Mouse (Mus musculus) midbrain, embryonic 14.5 days (tissue): ENCODE data around the gene Sec13. TPM values are rescaled to one million over a fixed set of nuclear protein-coding genes. Genes with fewer than 3 reads are reported as not detected.
"Not testable (repeated sequence)": the region's sequence is repeated elsewhere in the genome, so short reads cannot be mapped to it uniquely, and the experiment has no call there.

Experiments used
- ATAC-seq: fragments of 200-750 bp; cut with Nextera tagmentation; 2 replicates; pipeline ENCODE4 v1.8.0; 2017; ENCODE audit warnings: moderate number of reproducible peaks, moderate library complexity; ENCODE audit not compliant: low FRiP score, low TSS enrichment
- DNase-seq: peaks from one replicate; pipeline ENCODE4 v3.0.0-alpha.2; 2015
- H3K27ac ChIP-seq: fragments of 300-500 bp; sonication (generic); replicated peaks from 2 replicates; pipeline ENCODE4 v1.5.1; 2014; ENCODE audit warnings: mild to moderate bottlenecking, low read depth, low read length, moderate library complexity
- H3K27me3 ChIP-seq: fragments of 300-500 bp; sonication (generic); 2 replicates; pipeline ENCODE4 v1.6.1; 2014; ENCODE audit warnings: low read length, control low read depth, mixed read lengths; ENCODE audit not compliant: control insufficient read depth, insufficient read depth
- H3K36me3 ChIP-seq: fragments of 300-500 bp; sonication (generic); 2 replicates; pipeline ENCODE4 v1.6.1; 2014; ENCODE audit warnings: low read length, control low read depth; ENCODE audit not compliant: control insufficient read depth, insufficient read depth
- H3K4me1 ChIP-seq: fragments of 300-500 bp; sonication (generic); 2 replicates; pipeline ENCODE4 v1.6.1; 2014; ENCODE audit warnings: mild to moderate bottlenecking, antibody characterized with exemption, low read length, control low read depth; ENCODE audit not compliant: control insufficient read depth, insufficient read depth
- H3K4me2 ChIP-seq: fragments of 300-500 bp; sonication (generic); 2 replicates; pipeline ENCODE4 v1.6.1; 2014; ENCODE audit warnings: mild to moderate bottlenecking, low read length, moderate library complexity
- H3K4me3 ChIP-seq: fragments of 300-500 bp; sonication (generic); replicated peaks from 2 replicates; pipeline ENCODE4 v1.5.1; 2014; ENCODE audit warnings: low read depth, low read length
- H3K9ac ChIP-seq: fragments of 300-500 bp; sonication (generic); replicated peaks from 2 replicates; pipeline ENCODE4 v1.6.1; 2014; ENCODE audit warnings: mild to moderate bottlenecking, low read length, moderate library complexity
- H3K9me3 ChIP-seq: fragments of 300-500 bp; sonication (generic); 2 replicates; pipeline ENCODE4 v1.6.1; 2016; ENCODE audit warnings: low read length, control low read depth, mixed read lengths; ENCODE audit not compliant: control insufficient read depth
- WGBS: fragments of 180-500 bp; shearing (Covaris S2); extraction: QIAGEN DNeasy Blood & Tissue Kit; methylation state at CpG from one replicate; pipeline ENCODE4 v1.1.7; 2014; 5-methylcytosine and 5-hydroxymethylcytosine counted together
- polyA plus RNA-seq: library from polyadenylated mRNA; unstranded; fragments of >200 nt; fragmentation: Nextera tagmentation; extraction: Ambion mirVana; gene quantifications from 2 replicates; pipeline ENCODE4 v1.2.1, GENCODE M21; 2014

Sec13 gene
- polyA plus RNA-seq, 1 experiment from 2014 or later, result 211 TPM

DNA sequence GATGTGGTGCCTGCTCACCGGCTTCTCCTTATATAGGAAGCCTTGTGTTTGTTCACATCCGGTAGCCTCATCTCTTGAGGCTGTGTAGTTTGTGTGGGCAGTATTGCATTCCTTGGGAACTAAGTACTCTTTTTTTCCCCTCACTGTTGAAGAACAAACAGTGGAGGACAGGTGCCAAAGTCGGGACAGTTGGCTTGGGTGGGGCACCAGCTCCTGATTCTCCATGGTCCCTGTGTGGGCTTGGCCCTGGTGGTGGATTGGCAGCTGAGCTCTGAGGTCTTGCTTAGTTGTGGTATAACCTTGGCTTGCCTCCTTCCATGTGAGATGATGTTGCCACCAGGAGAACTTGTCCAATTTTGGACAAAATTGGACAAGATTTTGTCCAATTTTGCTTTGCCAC lies 20.7 kb downstream of the Sec13 start, which contains the start of gene Ghrl:
TSS of gene Ghrl (minus strand) at position 3 of the 400 bp plus-strand sequence.
- no peak for DNase-seq
- H3K27me3 ChIP-seq, result no peaks in the 10 kb centered on the region
- H3K9me3 ChIP-seq, result no peaks in the 10 kb centered on the region
- no peak for ATAC-seq
- H3K4me1 ChIP-seq, result no peaks in the 10 kb centered on the region
- H3K9ac ChIP-seq, result no peak within 1 kb of the TSS
- peaks cover 76% of the 10 kb centered on the region for H3K36me3 ChIP-seq
- H3K27ac ChIP-seq, result no peak within 1 kb of the TSS
- H3K4me2 ChIP-seq, result no peak within 1 kb of the TSS
- 88% methylated on average over 3 of the region's 3 CpGs for WGBS
- no peak within 1 kb of the TSS for H3K4me3 ChIP-seq

DNA sequence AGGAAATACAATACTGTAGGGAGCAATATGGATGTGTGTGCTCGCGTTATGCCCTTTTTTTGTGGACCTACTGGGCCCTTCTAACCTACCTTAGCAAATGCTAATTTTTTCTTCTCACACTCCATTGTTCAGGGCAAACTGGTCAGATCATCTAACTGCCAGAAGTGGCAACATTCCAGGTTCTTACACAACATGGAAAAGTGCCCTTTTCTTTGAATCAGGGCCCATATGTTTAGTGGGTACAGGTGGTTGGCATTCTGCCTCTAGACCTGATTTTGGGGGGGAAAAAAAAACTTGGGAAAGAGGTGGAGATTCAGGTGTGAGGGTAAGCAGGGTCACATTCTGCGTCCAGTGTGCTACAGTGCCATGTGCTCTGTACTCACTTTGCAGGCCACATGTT lies 23.0 kb downstream of the Sec13 start:
- ATAC-seq (no peak), DNase-seq (no peak)
- Histone ChIP-seq H3K9ac (no peak overlapping the region), H3K4me3 (no peak overlapping the region), H3K4me1 (no peaks in the 10 kb centered on the region), H3K27me3 (no peaks in the 10 kb centered on the region), H3K4me2 (no peak overlapping the region), H3K36me3 (peaks cover 87% of the 10 kb centered on the region), H3K27ac (no peak overlapping the region), H3K9me3 (no peaks in the 10 kb centered on the region)
- 93% methylated on average over 3 of the region's 3 CpGs for whole genome bisulfite sequencing

- H3K36me3 ChIP-seq, result peaks cover 92% of the 10 kb centered on the region
- H3K9ac ChIP-seq, result no peak overlapping the region
- H3K9me3 ChIP-seq, result no peaks in the 10 kb centered on the region
- 92% methylated on average over 1 of the region's 1 CpGs for whole genome bisulfite sequencing
- H3K4me3 ChIP-seq, result no peak overlapping the region
- no peaks in the 10 kb centered on the region for H3K27me3 ChIP-seq
- DNase-seq (no peak), ATAC-seq (no peak)
- no peak overlapping the region for H3K4me2 ChIP-seq
- H3K4me1 ChIP-seq, result no peaks in the 10 kb centered on the region
- H3K27ac ChIP-seq, result no peak overlapping the region
Measured at GRCm38 (mm10) chr6:113714797-113715196, 25.7 kb downstream of the Sec13 start.

DNA sequence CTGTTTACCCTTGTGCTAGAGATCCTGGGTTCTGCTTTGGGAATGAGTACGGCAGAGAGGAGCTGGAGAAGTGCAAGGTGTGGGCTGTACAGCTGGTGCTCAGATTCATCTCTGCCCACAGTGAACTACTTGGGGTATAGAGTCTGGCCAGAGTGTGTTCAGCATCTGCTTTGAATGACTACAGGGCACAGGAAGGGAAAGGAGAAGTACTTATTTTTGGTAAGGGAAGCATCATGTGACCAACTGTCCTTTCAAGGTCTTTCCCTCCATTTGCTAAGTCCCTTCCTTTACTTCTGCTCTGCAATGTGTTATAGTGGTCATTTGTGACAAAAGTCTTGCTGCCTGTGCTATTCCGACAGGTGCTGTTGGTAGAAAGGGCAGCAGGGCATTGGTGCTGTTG lies 26.3 kb downstream of the Sec13 start:
- no peak overlapping the region for H3K4me3 ChIP-seq
- DNase-seq, result no peak
- H3K9me3 ChIP-seq, result no peaks in the 10 kb centered on the region
- no peaks in the 10 kb centered on the region for H3K4me1 ChIP-seq
- no peaks in the 10 kb centered on the region for H3K27me3 ChIP-seq
- H3K27ac ChIP-seq, result no peak overlapping the region
- peaks cover 92% of the 10 kb centered on the region for H3K36me3 ChIP-seq
- 95% methylated on average over 2 of the region's 2 CpGs for WGBS
- H3K4me2 ChIP-seq, result no peak overlapping the region
- no peak for ATAC-seq
- H3K9ac ChIP-seq, result no peak overlapping the region

DNA sequence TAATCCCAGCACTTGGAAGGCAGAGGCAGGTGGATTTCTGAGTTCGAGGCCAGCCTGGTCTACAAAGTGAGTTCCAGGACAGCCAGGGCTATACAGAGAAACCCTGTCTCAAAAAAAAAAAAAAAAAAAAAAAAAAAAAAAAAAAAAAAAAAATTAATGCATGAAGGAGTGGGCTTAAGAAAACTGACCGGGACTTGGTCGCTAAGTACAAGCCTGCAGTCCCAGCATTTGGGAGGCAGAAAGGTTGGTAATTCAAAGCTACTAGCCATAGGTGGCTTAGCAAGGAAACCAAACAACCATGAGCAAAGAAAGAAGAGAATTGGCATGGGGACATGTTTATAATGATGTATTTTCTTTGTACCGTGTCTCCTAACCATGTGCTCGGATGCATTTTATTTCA lies 27.2 kb downstream of the Sec13 start:
- H3K4me2 ChIP-seq, H3K9me3 ChIP-seq, DNase-seq, H3K4me3 ChIP-seq, H3K27ac ChIP-seq, H3K27me3 ChIP-seq, H3K9ac ChIP-seq, H3K4me1 ChIP-seq, ATAC-seq: not testable (repeated sequence)
- peaks cover 92% of the 10 kb centered on the region for H3K36me3 ChIP-seq
- 90% methylated on average over 4 of the region's 5 CpGs for WGBS

DNA sequence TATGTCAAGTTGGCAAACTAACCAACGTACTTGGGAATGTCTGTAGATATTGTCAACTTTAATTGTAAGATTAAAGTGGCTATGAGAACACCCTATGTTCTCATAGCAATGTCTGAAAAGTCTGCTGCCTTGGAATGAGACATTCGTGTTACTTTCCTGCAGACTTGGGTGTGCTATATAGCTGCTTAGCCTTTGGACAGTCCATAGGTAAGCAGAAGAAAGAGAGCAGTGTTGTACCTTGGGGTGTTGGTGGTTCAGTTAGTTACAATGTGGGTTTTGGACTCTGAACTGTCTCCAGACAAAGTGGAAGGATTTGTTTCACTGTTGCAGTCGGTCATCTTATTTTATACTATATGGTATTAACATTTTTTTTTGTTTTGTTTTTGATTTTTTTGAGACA lies 27.8 kb downstream of the Sec13 start:
- Histone ChIP-seq H3K27ac (no peak overlapping the region), H3K4me1 (no peaks in the 10 kb centered on the region), H3K4me2 (no peak overlapping the region), H3K9me3 (no peaks in the 10 kb centered on the region), H3K27me3 (no peaks in the 10 kb centered on the region), H3K4me3 (no peak overlapping the region), H3K9ac (no peak overlapping the region), H3K36me3 (peaks cover 95% of the 10 kb centered on the region)
- DNase-seq (no peak), ATAC-seq (no peak)
- 96% methylated on average over 3 of the region's 3 CpGs for WGBS

GRCm38 (mm10) chr6:113697222-113698205 lies 43.0 kb downstream of the Sec13 start:
- Histone ChIP-seq H3K27ac (peak overlapping the region; percentile 83), H3K4me2 (peak overlapping the region; percentile 99), H3K9ac (peak overlapping the region; percentile 73), H3K4me3 (peak overlapping the region; percentile 86), H3K4me1 (peaks cover 15% of the 10 kb centered on the region), H3K9me3 (no peaks in the 10 kb centered on the region), H3K36me3 (peaks cover 23% of the 10 kb centered on the region), H3K27me3 (no peaks in the 10 kb centered on the region)
- WGBS, result under 1% methylated on average over 110 of the region's 113 CpGs
- ATAC-seq (peak; percentile 65; the same call in 1 of the 2 replicates), DNase-seq (peak; percentile 78)

DNA sequence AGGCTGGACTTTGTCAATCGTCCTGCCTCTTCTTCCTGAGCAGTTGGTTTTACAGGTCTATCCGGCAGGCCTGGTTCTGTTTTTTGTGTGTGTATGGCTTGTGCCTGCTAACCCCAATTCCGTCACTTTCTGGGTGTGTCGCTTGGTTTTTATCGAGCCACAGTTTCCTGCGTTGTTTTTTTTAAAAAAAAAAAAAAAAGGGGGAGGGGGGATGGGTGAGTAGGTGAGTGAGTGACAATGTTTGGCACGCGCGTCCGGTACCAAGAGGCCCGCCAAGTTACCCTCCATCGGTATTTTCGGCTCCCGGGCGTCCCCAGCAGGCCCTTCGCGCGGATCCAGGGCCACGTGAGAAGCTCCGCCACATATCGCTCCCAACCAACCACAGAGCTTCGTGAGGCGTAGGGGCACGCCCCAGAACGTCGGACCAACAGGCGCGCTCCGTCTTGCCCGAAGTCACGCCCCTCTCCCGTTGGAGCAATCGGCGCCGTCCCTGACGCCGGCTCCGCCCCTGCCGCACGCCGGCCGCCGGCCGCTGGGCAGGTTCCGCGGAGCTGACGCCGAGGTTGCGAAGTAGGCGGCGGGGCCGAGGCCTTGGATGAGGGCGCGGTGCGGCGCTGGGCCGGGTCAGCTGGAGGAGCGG lies 43.8 kb downstream of the Sec13 start, which contains the start of gene Tatdn2:
TSS of gene Tatdn2 (plus strand) at position 469 of the 640 bp plus-strand sequence.
- Histone ChIP-seq H3K9me3 (no peaks in the 10 kb centered on the region), H3K27ac (peak within 1 kb of the TSS; percentile 83), H3K27me3 (no peaks in the 10 kb centered on the region), H3K4me2 (peak within 1 kb of the TSS; percentile 99), H3K4me1 (peaks cover 15% of the 10 kb centered on the region), H3K4me3 (peak within 1 kb of the TSS; percentile 86), H3K9ac (peak within 1 kb of the TSS; percentile 73), H3K36me3 (peaks cover 15% of the 10 kb centered on the region)
- ATAC-seq, result peak; percentile 99
- peak; percentile 98 for DNase-seq
- WGBS, result under 1% methylated on average over 54 of the region's 58 CpGs
